Mouse (Mus musculus) olfactory bulb, adult 2 months (tissue): ENCODE data around the gene Myo5a. TPM values are rescaled to one million over a fixed set of nuclear protein-coding genes. Genes with fewer than 3 reads are reported as not detected.
A peak's percentile ranks its signal among the peaks of the same experiment; 100 is the strongest.

Experiments
- H3K27ac ChIP-seq: fragments of 200-500 bp; 2 replicates; pipeline ENCODE4 v1.5.1; 2012; ENCODE audit warnings: low read depth, low read length; ENCODE audit not compliant: insufficient read depth
- H3K4me1 ChIP-seq: fragments of 200-500 bp; 2 replicates; pipeline ENCODE4 v1.6.1; 2012; ENCODE audit warnings: low read length; ENCODE audit not compliant: control insufficient read depth, insufficient read depth
- H3K4me3 ChIP-seq: fragments of 200-500 bp; 2 replicates; pipeline ENCODE4 v1.5.1; 2012; ENCODE audit warnings: mild to moderate bottlenecking, low read depth, low read length, moderate library complexity; ENCODE audit not compliant: insufficient read depth
- CTCF ChIP-seq: fragments of 200-500 bp; IDR thresholded peaks from 2 replicates; pipeline ENCODE4 v1.5.1; 2012; ENCODE audit warnings: low read depth, mild to moderate bottlenecking, low read length, moderate library complexity; ENCODE audit not compliant: insufficient read depth
- POLR2A ChIP-seq: fragments of 200-500 bp; IDR thresholded peaks from 2 replicates; pipeline ENCODE4 v1.6.1; 2012; ENCODE audit warnings: mild to moderate bottlenecking, low read depth, low read length, moderate library complexity; ENCODE audit not compliant: insufficient read depth
- WGBS: fragments of 180-500 bp; shearing (Covaris S2); methylation state at CpG from one replicate; pipeline ENCODE4 v1.1.7; 2018; 5-methylcytosine and 5-hydroxymethylcytosine counted together
- polyA plus RNA-seq: library from polyadenylated mRNA; stranded (reverse); fragments of >200 nt; gene quantifications from 2 replicates; pipeline ENCODE4 v1.2.4, GENCODE M21; 2012; ENCODE audit warnings: low replicate concordance; ENCODE audit not compliant: missing spikeins, insufficient read depth, insufficient read length

Gene Myo5a
- 199 and 292 TPM in 2 replicates for polyA plus RNA-seq

- H3K4me1 ChIP-seq, result no peaks in the 10 kb centered on the region
- no peak for TF ChIP-seq CTCF
- no peak for TF ChIP-seq POLR2A
- H3K4me3 ChIP-seq, result peak within 1 kb of the TSS; percentile 88
- H3K27ac ChIP-seq, result peak within 1 kb of the TSS; percentile 86
- 21% methylated on average over 23 of the region's 23 CpGs for whole genome bisulfite sequencing
Measured at GRCm38 (mm10) chr9:75070457-75071028, at the start of gene Myo5a. TSS of gene Myo5a (plus strand) at chr9:75071015.

GRCm38 (mm10) chr9:75022546-75022945 is 48.3 kb upstream of the Myo5a start:
- H3K4me1 ChIP-seq, result no peaks in the 10 kb centered on the region
- H3K4me3 ChIP-seq, result no peak overlapping the region
- WGBS, result 87% methylated on average over 7 of the region's 7 CpGs
- H3K27ac ChIP-seq, result no peak overlapping the region
- no peak for TF ChIP-seq CTCF
- no peak for TF ChIP-seq POLR2A

GRCm38 (mm10) chr9:75023150-75023894 is 47.5 kb upstream of the Myo5a start:
- Histone ChIP-seq H3K4me1 (no peaks in the 10 kb centered on the region), H3K4me3 (no peak overlapping the region), H3K27ac (no peak overlapping the region)
- 80% methylated on average over 5 of the region's 5 CpGs for WGBS
- no peak for TF ChIP-seq CTCF

- TF ChIP-seq POLR2A (no peak), CTCF (no peak)
- Histone ChIP-seq H3K4me1 (no peaks in the 10 kb centered on the region), H3K27ac (no peak overlapping the region), H3K4me3 (no peak overlapping the region)
- 68% methylated on average over 7 of the region's 7 CpGs for WGBS
Measured at GRCm38 (mm10) chr9:75024089-75024488, 46.7 kb upstream of the Myo5a start.

- WGBS, result 73% methylated on average over 6 of the region's 6 CpGs
- TF ChIP-seq CTCF (no peak), POLR2A (no peak)
- no peaks in the 10 kb centered on the region for H3K4me1 ChIP-seq
- no peak overlapping the region for H3K27ac ChIP-seq
- H3K4me3 ChIP-seq, result no peak overlapping the region
Measured at GRCm38 (mm10) chr9:75025689-75026088, 45.1 kb upstream of the Myo5a start.

- WGBS, result 93% methylated on average over 1 of the region's 1 CpGs
- no peak for TF ChIP-seq CTCF
- TF ChIP-seq POLR2A, result no peak
- Histone ChIP-seq H3K27ac (no peak overlapping the region), H3K4me3 (no peak overlapping the region), H3K4me1 (no peaks in the 10 kb centered on the region)
Measured at GRCm38 (mm10) chr9:75032408-75032807, 38.4 kb upstream of the Myo5a start.

- no peak for TF ChIP-seq POLR2A
- TF ChIP-seq CTCF, result no peak
- Histone ChIP-seq H3K4me1 (no peaks in the 10 kb centered on the region), H3K27ac (no peak overlapping the region), H3K4me3 (no peak overlapping the region)
- WGBS, result 36% methylated on average over 7 of the region's 7 CpGs
Measured at GRCm38 (mm10) chr9:75033141-75033540, 37.7 kb upstream of the Myo5a start.

- TF ChIP-seq CTCF (no peak), POLR2A (no peak)
- H3K4me1 ChIP-seq, result no peaks in the 10 kb centered on the region; the same call in 1 of the 2 replicates
- WGBS, result 48% methylated on average over 1 of the region's 1 CpGs
- no peak overlapping the region for H3K27ac ChIP-seq
- H3K4me3 ChIP-seq, result no peak overlapping the region
Measured at GRCm38 (mm10) chr9:75034691-75035090, 36.1 kb upstream of the Myo5a start.

- TF ChIP-seq CTCF (no peak), POLR2A (no peak)
- H3K4me3 ChIP-seq, result no peak overlapping the region
- no peaks in the 10 kb centered on the region; the same call in 1 of the 2 replicates for H3K4me1 ChIP-seq
- H3K27ac ChIP-seq, result no peak overlapping the region
- WGBS, result 74% methylated on average over 4 of the region's 4 CpGs
Measured at GRCm38 (mm10) chr9:75035944-75036343, 34.9 kb upstream of the Myo5a start.
